Mouse (Mus musculus): ENCODE data around the gene Ntrk2.

Ntrk2 gene

GRCm38 (mm10) chr13:58806397-58806892 is at the start of gene Ntrk2:
Gene Ntrk2, plus strand, starts transcription at chr13:58806569.
- DNase-seq = peak; percentile 87

GRCm38 (mm10) chr13:58761003-58761630 is 45.3 kb upstream of the Ntrk2 start:
- no peak for DNase-seq

GRCm38 (mm10) chr13:58768258-58768657 is 38.1 kb upstream of the Ntrk2 start:
- no peak for DNase-seq

- no peak for DNase-seq
Observed at GRCm38 (mm10) chr13:58769438-58769837, 36.9 kb upstream of the Ntrk2 start.

GRCm38 (mm10) chr13:58779261-58779660 is 27.1 kb upstream of the Ntrk2 start:
- DNase-seq = no peak

GRCm38 (mm10) chr13:58786476-58786875 is 19.9 kb upstream of the Ntrk2 start:
- DNase-seq = peak; percentile 44

GRCm38 (mm10) chr13:58790741-58791140 is 15.6 kb upstream of the Ntrk2 start:
- no peak for DNase-seq

- no peak for DNase-seq
Observed at GRCm38 (mm10) chr13:58797386-58797785, 9.0 kb upstream of the Ntrk2 start.

GRCm38 (mm10) chr13:58801291-58801690 is 5.1 kb upstream of the Ntrk2 start:
- no peak for DNase-seq

GRCm38 (mm10) chr13:58803882-58804281 is 2.5 kb upstream of the Ntrk2 start:
- DNase-seq = no peak

GRCm38 (mm10) chr13:58805833-58806232 is 536 bp upstream of the Ntrk2 start:
- no peak for DNase-seq

GRCm38 (mm10) chr13:58806896-58807628 is 693 bp downstream of the Ntrk2 start:
- DNase-seq = no peak

GRCm38 (mm10) chr13:58807629-58808363 is 1.4 kb downstream of the Ntrk2 start:
- peak; percentile 22 for DNase-seq

GRCm38 (mm10) chr13:58808381-58808821 is 2.0 kb downstream of the Ntrk2 start:
- DNase-seq = peak; percentile 28

GRCm38 (mm10) chr13:58809930-58810329 is 3.6 kb downstream of the Ntrk2 start:
- DNase-seq = no peak

GRCm38 (mm10) chr13:58824752-58825151 is 18.4 kb downstream of the Ntrk2 start:
- DNase-seq = no peak

GRCm38 (mm10) chr13:58826356-58827197 is 20.2 kb downstream of the Ntrk2 start:
- no peak for DNase-seq

GRCm38 (mm10) chr13:58831999-58832398 is 25.6 kb downstream of the Ntrk2 start:
- DNase-seq = no peak

GRCm38 (mm10) chr13:58834726-58835125 is 28.4 kb downstream of the Ntrk2 start:
- peak; percentile 6 for DNase-seq

GRCm38 (mm10) chr13:58836891-58837290 is 30.5 kb downstream of the Ntrk2 start:
- no peak for DNase-seq

- DNase-seq = no peak
Observed at GRCm38 (mm10) chr13:58838110-58838509, 31.7 kb downstream of the Ntrk2 start.

- peak; percentile 35 for DNase-seq
Observed at GRCm38 (mm10) chr13:58840731-58841359, 34.5 kb downstream of the Ntrk2 start.

All from lung, postnatal 10 days (tissue).